Mouse (Mus musculus): Measurements from ENCODE around the gene Mon2. TPM values are rescaled to one million over a fixed set of nuclear protein-coding genes. Genes with fewer than 3 reads are reported as not detected.

The Mon2 gene
- total RNA-seq, 1 experiment = 38.4 TPM

GRCm38 (mm10) chr10:122985515-122986319, 90.6 kb downstream of the Mon2 start:
- DNase-seq (ENCODE audit: low read depth, low spot score) = no peak
- Histone ChIP-seq H3K36me3 (ENCODE audit: control insufficient read depth, insufficient read depth, low read length, poor library complexity, severe bottlenecking) (no peaks in the 10 kb centered on the region), H3K9me3 (ENCODE audit: control insufficient read depth, insufficient read depth, low read depth, low read length) (no peaks in the 10 kb centered on the region), H3K27ac (ENCODE audit: insufficient read depth, low read depth, low read length, poor library complexity, severe bottlenecking) (peak overlapping the region; percentile 99), H3K4me3 (ENCODE audit: insufficient read depth in 1 of 2, low read depth in 1 of 2, low read length in 2 of 2, poor library complexity in 1 of 2, severe bottlenecking in 1 of 2) (peak overlapping the region; percentile 76 to 99), H3K9ac (ENCODE audit: insufficient read depth, low read depth, low read length, poor library complexity, severe bottlenecking) (peak overlapping the region; percentile 91), H3K4me1 (ENCODE audit: control insufficient read depth in 2 of 2, insufficient read depth in 2 of 2, low read length in 2 of 2, poor library complexity in 1 of 2) (peaks cover 5 to 9% of the 10 kb centered on the region in 2 experiments)
- in situ Hi-C loops (cut with MboI; ENCODE audit: low sequenced_read_pairs in 2 of 2, unreplicated experiment in 2 of 2) = no loop called here
- TF ChIP-seq CHD2 (IDR thresholded peaks at IDR 0.05; ENCODE audit: low read depth, low read length) (no peak), HCFC1 (IDR thresholded peaks at IDR 0.05; ENCODE audit: borderline replicate concordance, insufficient read depth, low read length) (peak; percentile 61; the same call in 1 of the 2 replicates)

- Histone ChIP-seq H3K4me3 (ENCODE audit: insufficient read depth in 1 of 2, low read depth in 1 of 2, low read length in 2 of 2, poor library complexity in 1 of 2, severe bottlenecking in 1 of 2) (peak overlapping the region; percentile 76 to 99), H3K4me1 (ENCODE audit: control insufficient read depth in 2 of 2, insufficient read depth in 2 of 2, low read length in 2 of 2, poor library complexity in 1 of 2) (peaks cover 5 to 9% of the 10 kb centered on the region in 2 experiments), H3K27ac (ENCODE audit: insufficient read depth, low read depth, low read length, poor library complexity, severe bottlenecking) (peak overlapping the region; percentile 99), H3K36me3 (ENCODE audit: control insufficient read depth, insufficient read depth, low read length, poor library complexity, severe bottlenecking) (no peaks in the 10 kb centered on the region), H3K9ac (ENCODE audit: insufficient read depth, low read depth, low read length, poor library complexity, severe bottlenecking) (peak overlapping the region; percentile 91), H3K9me3 (ENCODE audit: control insufficient read depth, insufficient read depth, low read depth, low read length) (no peaks in the 10 kb centered on the region)
- no peak for TF ChIP-seq ZC3H11A (IDR thresholded peaks at IDR 0.05; ENCODE audit: borderline replicate concordance, low read depth, low read length)
- TF ChIP-seq CHD2 (IDR thresholded peaks at IDR 0.05; ENCODE audit: low read depth, low read length) = no peak
- TF ChIP-seq HCFC1 (IDR thresholded peaks at IDR 0.05; ENCODE audit: borderline replicate concordance, insufficient read depth, low read length) = no peak
- no peak for TF ChIP-seq ZNF384 (IDR thresholded peaks at IDR 0.05; ENCODE audit: low read depth, low read length)
- no peak for TF ChIP-seq MAFK (IDR thresholded peaks at IDR 0.05; ENCODE audit: insufficient read depth, low read depth, low read length)
- no peak for DNase-seq (ENCODE audit: low read depth, low spot score)
- in situ Hi-C loops (cut with MboI; ENCODE audit: low sequenced_read_pairs in 2 of 2, unreplicated experiment in 2 of 2) = no loop called here
Observed at GRCm38 (mm10) chr10:122985252-122985514, 91.1 kb downstream of the Mon2 start.

- no peaks in the 10 kb centered on the region for H3K9me3 ChIP-seq (ENCODE audit: control insufficient read depth, insufficient read depth, low read depth, low read length)
- in situ Hi-C loops (cut with MboI; ENCODE audit: low sequenced_read_pairs in 2 of 2, unreplicated experiment in 2 of 2) = no loop called here
- H3K27ac ChIP-seq (ENCODE audit: insufficient read depth, low read depth, low read length, poor library complexity, severe bottlenecking) = peak overlapping the region; percentile 99; the same call in 1 of the 2 replicates
- peak overlapping the region; percentile 76 to 99 for H3K4me3 ChIP-seq (ENCODE audit: insufficient read depth in 1 of 2, low read depth in 1 of 2, low read length in 2 of 2, poor library complexity in 1 of 2, severe bottlenecking in 1 of 2)
- TF ChIP-seq ZNF384 (IDR thresholded peaks at IDR 0.05; ENCODE audit: low read depth, low read length) (no peak), MAFK (IDR thresholded peaks at IDR 0.05; ENCODE audit: insufficient read depth, low read depth, low read length) (no peak), CHD2 (IDR thresholded peaks at IDR 0.05; ENCODE audit: low read depth, low read length) (no peak), HCFC1 (IDR thresholded peaks at IDR 0.05; ENCODE audit: borderline replicate concordance, insufficient read depth, low read length) (no peak), ZC3H11A (IDR thresholded peaks at IDR 0.05; ENCODE audit: borderline replicate concordance, low read depth, low read length) (no peak)
- H3K9ac ChIP-seq (ENCODE audit: insufficient read depth, low read depth, low read length, poor library complexity, severe bottlenecking) = peak overlapping the region; percentile 91
- DNase-seq (ENCODE audit: low read depth, low spot score) = no peak
- no peaks in the 10 kb centered on the region for H3K36me3 ChIP-seq (ENCODE audit: control insufficient read depth, insufficient read depth, low read length, poor library complexity, severe bottlenecking)
- peaks cover 5 to 9% of the 10 kb centered on the region in 2 experiments for H3K4me1 ChIP-seq (ENCODE audit: control insufficient read depth in 2 of 2, insufficient read depth in 2 of 2, low read length in 2 of 2, poor library complexity in 1 of 2)
Observed at GRCm38 (mm10) chr10:122984531-122985251, 91.6 kb downstream of the Mon2 start.

- Histone ChIP-seq H3K27ac (ENCODE audit: insufficient read depth, low read depth, low read length, poor library complexity, severe bottlenecking) (no peak overlapping the region), H3K36me3 (ENCODE audit: control insufficient read depth, insufficient read depth, low read length, poor library complexity, severe bottlenecking) (no peaks in the 10 kb centered on the region), H3K4me3 (ENCODE audit: insufficient read depth in 1 of 2, low read depth in 1 of 2, low read length in 2 of 2, poor library complexity in 1 of 2, severe bottlenecking in 1 of 2) (peak overlapping the region; percentile 76 to 99), H3K9ac (ENCODE audit: insufficient read depth, low read depth, low read length, poor library complexity, severe bottlenecking) (peak overlapping the region; percentile 42; the same call in 1 of the 2 replicates), H3K4me1 (ENCODE audit: control insufficient read depth in 2 of 2, insufficient read depth in 2 of 2, low read length in 2 of 2, poor library complexity in 1 of 2) (peaks cover 5 to 9% of the 10 kb centered on the region in 2 experiments), H3K9me3 (ENCODE audit: control insufficient read depth, insufficient read depth, low read depth, low read length) (no peaks in the 10 kb centered on the region)
- no peak for DNase-seq (ENCODE audit: low read depth, low spot score)
- in situ Hi-C loops (cut with MboI; ENCODE audit: low sequenced_read_pairs in 2 of 2, unreplicated experiment in 2 of 2) = no loop called here
- TF ChIP-seq ZNF384 (IDR thresholded peaks at IDR 0.05; ENCODE audit: low read depth, low read length) (no peak), MAFK (IDR thresholded peaks at IDR 0.05; ENCODE audit: insufficient read depth, low read depth, low read length) (no peak), HCFC1 (IDR thresholded peaks at IDR 0.05; ENCODE audit: borderline replicate concordance, insufficient read depth, low read length) (no peak), ZC3H11A (IDR thresholded peaks at IDR 0.05; ENCODE audit: borderline replicate concordance, low read depth, low read length) (no peak), CHD2 (IDR thresholded peaks at IDR 0.05; ENCODE audit: low read depth, low read length) (no peak)
Observed at GRCm38 (mm10) chr10:122983579-122984530, 92.5 kb downstream of the Mon2 start.

All from ES-E14 (cell line).